Mouse (Mus musculus) layer of hippocampus, adult 9-11 months (tissue): Measurements from ENCODE around the gene Rpl10a.
A peak's percentile ranks its signal among the peaks of the same experiment; 100 is the strongest.
"Not testable (repeated sequence)": the region's sequence is repeated elsewhere in the genome, so short reads cannot be mapped to it uniquely, and the experiment has no call there.

ENCODE experiments used
- DNase-seq: peaks from one replicate; pipeline ENCODE4 v3.0.0; 2022

The Rpl10a gene

DNA sequence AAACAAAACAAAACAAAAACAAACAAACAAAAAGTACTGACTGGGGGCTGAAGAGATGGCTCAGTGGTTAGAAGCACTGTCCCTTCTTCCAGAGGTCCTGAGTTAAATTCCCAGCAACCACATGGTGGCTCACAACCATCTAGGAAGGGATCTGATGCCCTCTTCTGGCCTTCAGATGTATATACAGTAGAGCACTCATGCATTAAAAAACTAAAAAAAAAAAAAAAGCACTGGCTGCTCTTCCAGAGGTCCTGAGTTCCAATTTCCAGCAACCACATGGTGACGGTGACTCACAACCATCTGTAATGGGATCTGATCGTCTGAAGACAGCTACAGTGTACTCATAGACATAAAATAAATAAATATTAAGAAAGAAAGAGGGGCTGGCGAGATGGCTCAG lies 17.4 kb upstream of the Rpl10a start:
- DNase-seq: no peak

DNA sequence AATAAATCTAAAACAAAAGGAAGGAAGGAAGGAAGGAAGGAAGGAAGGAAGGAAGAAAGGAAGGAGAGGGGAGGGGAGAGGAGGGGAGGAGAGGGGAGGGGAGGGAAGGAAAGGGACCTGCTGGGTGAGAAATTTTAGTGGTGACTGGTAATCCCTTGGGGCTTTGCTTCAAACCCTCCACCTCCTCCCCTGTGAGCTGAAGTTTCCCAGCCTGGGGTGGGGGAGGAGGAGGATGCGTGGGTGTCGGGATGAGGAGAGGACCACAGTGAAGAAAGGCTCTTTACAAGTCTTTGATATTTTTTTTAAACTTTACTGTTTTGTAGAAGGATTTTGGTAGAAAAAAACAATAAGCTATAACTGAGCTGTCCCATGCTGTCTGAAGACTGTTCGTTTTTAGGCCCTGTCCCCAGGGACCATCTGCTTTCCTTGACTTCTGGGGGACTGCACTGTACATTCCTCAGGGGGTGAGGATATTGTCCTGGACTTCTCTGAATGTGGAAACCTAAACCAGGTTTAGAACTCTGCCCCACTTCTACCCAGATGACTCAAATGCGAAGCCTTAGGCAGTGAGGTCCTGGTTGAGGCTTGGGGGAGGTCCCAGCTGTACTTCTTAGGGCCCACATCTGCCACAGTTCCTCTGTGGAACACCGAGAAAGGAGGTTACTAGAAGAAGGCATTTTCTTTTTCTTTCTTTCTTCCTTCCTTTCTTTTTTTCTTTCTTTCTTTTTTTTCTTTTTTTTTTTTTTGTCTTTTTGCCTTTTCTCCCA lies 16.7 kb upstream of the Rpl10a start:
- DNase-seq: no peak

DNA sequence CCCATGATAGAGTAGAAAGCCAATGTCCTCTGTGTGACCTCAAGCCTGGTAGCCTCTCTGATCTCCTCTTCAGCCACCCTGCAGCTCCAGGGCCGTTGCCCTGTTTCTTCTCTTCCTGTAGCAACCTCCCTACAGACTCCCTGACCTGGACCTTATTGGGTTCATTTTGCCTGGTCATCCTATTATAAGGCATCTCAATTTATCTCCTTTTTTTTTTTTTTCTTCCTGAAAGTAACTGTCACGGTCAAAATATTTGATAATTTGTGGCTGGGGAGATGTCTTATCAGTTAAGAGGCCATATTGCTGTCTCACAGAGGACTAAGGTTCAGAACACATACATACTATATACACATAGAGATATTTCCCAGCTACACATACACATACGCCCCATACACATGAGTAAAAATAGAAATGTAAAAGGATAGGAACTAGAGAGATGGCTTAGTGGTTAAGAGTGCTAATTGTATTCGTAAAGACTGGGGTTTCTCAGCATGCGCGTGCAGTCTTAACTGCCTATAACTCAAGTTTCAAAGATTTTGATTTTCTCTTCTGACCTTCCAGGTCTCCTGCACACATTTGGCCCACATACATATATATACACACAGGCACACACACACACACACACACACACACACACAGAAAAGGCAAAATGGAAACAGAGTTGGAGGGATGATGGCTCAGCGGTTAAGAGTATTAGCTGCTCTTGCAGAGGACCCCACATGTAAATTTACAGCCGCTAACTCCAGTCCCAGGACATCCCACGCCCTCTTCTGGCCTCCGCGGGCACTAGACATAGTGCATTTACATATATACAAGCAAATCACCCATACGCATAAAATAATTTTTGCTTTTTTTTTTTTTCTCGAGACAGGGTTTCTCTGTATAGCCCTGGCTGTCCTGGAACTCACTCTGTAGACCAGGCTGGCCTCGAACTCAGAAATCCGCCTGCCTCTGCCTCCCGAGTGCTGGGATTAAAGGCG lies 15.7 kb upstream of the Rpl10a start:
- no peak for DNase-seq

DNA sequence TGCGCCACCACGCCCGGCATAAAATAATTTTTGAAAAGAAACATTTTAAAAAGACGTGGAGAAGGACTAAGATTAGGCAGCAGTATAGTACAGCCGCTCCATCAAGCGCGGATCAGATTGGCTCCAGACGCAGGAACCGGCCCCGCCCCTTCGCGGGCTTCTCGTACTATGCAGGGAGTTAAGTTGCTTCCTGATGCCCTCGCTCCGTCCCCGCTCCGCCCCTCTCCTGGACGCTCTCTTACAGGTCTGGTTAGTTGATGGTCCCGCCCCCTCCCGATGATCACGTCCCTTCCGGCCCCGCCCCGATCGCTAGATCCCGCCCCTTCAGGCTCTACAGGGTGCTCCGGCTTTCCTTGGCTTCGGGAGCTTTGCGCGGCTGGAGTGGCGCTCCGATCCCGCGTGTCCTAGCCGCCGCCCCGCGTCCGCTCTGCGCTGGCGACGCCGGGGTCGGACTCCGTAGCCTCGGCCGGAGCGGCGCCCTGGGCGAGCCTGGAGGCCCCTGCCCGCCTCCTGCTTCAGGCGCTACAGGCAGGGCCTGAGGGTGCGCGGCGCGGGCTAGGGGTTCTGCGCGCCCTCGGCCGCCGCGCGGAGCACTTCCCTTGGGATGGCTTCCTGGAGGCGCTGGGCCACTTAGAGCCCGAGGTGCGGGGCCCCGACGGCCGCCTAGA lies 14.9 kb upstream of the Rpl10a start, which contains the start of gene Fance:
Gene Fance, plus strand, starts transcription at position 308 of the 668 bp plus-strand sequence.
- peak; percentile 98 for DNase-seq

DNA sequence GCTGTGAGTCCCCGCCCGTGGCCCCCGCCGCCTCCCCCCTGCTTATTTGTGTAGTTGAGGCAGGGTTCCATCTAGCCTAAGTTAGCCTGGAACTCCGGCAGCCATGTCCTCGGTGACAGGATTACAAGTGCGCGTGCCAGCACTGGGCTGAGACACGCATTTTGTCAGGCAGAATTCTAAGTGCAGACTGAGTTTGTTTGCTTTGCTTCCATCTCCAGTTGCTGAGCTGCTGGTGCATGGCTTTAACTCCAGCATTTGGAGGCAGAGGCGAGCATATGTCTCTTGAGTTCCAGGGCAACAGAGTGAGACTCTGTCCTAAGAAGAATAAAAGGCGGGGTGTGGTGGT lies 14.4 kb upstream of the Rpl10a start:
- DNase-seq: no peak

DNA sequence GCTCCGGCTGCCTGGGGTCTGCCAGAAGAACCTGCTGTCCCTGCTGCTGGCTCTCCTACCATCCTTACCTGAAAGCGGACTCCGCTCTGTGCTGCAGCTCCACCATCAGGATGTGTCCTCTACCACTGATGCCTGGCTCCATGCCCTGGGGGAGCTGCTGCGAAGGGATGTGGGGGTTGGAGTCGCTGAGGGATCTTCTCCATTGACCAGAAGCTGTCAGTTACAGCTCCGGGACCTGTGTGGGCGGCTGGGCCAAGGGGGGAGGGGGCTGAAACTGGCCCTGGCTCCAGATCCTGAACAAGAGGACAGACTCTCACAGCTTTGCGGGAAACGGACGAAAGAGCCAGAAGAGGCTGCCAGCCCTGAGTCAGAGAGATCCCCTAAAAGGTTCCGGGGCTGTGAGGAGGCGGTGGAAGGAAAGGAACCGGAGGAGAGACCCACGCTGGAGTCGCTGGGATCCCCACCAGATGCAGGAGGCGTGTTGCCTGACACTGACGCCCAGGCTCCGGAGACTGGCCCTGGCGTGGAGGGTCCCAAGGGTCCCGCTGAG lies 12.6 kb upstream of the Rpl10a start:
- no peak for DNase-seq

DNA sequence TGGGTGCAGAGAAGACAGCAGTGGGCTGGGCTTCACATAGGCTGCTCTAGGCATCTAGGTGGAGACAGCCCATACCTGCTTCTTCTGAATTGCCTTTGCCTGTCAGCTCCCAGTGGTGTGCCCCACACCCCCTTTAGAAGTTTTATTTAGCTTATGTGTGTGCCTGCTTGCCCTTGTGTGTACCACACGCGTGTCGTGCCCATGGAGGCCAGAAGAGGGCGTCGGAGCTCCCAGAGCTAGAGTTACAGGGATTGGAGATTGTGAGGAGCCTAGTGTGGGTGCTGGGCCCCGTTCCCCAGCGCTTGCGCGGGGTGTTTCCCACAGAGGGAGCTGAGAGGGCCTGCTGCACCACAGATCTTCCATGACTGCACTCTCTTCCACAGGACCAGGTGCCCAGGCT lies 11.8 kb upstream of the Rpl10a start:
- no peak for DNase-seq

DNA sequence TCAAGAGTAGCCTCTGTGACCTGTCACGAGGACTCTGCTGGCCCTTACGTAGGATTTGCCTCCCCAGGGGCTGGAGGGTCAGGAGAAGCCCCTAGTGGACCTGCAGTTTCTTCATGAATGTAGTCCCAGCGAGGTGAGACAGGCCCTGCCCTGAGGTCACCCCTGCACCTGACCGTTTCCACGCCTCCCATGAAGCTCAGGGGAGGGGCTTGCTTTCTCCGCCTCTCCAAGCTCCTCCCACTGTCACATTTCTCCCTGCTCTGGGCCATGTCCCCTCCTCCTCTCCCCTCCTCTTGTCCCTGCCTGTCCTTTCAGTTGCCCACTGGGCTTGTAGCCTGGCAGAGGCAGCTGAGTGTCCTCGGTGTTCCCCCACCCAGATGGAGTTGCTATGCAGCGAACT lies 11.2 kb upstream of the Rpl10a start:
- no peak for DNase-seq

DNA sequence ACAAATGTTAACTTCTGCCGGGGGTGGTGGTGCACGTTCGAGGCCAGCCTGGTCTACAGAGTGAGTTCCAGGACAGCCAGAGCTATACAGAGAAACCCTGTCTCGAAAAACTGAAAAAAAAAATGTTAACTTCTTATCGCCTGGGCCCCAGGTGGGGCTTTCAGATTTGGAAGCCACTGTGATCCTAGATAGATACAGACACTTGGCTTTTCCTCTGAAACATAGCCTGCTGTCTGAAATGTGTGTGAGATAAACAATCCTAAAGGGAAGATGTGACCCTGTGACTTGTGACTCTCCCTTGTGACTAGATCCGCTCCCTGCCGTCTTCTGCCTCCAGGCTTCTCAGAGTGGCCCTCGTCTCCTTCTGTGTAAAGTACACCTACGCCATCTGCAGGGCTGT lies 10.5 kb upstream of the Rpl10a start:
- DNase-seq: no peak

DNA sequence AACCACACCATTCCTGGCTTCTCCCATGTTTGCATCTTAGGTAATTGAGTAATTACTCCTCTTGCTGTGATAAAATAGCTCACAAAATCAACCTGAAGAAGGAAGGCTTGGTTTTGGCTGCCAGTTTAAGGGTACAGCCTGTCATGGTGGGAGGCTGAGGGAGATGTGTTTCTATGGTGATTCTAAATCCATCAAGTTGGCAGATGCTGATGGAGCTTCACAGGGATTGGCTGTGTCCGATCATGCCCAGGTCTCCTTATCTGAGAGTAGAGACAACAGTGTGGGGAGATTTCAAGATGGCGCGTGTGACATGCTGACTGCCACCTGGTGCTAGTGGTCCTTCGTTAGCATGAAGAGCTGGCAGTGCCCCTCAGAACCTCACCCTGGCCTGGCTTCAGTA lies 6.6 kb upstream of the Rpl10a start:
- peak; percentile 55 for DNase-seq

DNA sequence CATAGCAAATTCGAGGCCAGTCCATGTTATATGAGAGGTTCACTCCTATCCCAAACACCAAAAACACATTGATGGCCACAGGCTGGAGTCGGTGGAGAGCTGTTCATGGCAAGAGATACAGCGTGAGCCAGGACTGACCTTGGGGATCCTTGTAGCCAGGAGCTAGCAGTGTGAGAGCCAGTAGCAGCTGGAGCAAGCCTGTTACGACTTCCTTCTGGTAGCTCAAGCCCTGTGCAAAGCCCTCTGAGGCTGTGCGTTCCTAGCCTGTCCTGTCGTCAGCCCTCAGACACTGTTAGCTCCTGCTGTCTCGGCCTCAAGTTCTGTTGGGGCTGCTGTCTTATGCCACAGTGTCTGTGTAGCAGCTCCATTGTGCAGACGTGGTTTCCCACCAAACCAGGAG lies 4.5 kb upstream of the Rpl10a start:
- no peak for DNase-seq

DNA sequence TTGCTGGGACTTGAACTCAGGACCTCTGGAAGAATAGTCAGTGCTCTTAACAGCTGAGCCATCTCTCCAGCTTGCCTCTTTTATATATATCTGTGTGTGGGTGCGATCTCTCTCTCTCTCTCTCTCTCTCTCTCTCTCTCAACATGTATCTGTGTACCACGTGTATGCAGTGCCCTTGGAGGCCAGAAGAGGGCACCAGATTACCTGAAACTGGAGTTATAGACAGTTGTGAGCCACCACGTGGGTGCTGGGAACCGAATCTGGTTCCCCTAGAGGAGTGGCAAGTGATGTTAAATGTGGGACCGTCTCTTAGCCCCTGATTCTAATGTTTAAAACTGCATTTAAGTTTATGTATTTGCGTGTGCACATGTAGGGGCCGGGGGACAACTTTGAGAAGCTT lies 3.9 kb upstream of the Rpl10a start:
- DNase-seq: not testable (repeated sequence)

DNA sequence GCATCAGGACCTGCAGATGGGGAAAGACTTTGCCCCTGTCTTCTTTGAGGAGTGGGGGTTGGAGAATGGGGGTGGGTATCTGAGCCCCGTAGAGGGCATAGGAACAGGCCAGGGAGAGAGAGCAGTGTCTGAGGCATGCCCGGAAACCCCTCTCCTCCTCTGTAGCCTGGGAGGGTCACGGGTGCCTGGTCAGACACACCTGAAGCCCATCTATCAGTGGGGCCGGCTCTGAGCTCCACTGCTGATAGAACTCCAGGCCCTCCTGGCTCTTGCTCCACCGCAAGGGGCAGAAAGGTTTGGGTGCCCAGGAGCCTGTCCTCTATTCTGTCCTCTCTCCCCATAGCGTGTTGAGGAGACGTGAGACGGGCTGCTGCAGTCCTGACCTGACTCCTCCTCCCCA lies 2.5 kb upstream of the Rpl10a start:
- DNase-seq: no peak

DNA sequence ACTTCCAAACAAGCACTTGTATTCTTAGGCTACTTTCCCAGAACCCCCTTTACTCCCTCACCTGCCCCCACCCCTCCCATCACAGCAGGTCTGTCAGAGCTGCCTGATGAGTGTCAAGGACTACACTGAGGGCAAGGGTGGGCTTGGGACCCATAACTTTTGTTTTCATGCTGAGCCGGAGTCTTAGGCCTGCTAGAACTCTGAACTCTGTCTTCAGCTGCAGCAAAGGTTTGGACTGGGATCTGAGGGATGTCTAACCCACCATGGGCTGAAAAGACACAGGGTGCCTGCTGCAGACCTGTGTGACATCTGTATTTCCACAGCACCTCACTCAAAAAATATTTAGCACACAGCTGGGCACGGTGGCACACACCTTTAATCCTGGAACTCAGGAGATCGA lies 1.3 kb upstream of the Rpl10a start:
- DNase-seq: no peak

DNA sequence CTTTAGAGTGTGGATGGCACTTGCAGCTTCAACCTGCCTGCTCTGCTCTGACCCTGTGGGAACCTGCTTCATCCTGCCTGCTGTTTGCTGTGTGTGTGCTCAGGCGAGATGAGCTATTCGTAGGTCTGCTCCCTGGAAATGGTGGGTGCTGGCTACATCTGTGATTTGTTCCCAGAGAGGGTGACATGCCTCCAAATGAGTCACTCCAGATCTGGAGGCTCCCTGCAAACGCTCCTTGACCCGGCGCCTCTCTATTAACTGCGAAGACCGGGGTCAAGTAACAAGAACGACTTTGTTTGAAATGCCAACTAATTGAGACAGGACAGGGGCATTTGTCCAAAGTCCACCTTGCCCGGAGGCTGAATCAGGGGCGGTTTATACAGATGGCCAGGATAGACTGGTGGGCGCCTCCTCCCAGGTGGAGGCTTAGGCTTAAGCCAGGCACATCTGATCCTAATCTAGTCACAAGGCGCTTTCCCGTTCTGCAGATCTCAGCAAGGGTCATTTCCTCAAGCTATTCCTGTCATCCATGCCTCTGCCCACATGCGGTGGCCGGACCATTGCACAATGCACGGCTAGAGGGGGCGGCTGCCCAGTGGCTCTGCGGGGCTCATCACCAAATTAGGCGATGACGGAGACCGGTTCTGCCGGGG lies 472 bp upstream of the Rpl10a start:
- peak; percentile 70 for DNase-seq

DNA sequence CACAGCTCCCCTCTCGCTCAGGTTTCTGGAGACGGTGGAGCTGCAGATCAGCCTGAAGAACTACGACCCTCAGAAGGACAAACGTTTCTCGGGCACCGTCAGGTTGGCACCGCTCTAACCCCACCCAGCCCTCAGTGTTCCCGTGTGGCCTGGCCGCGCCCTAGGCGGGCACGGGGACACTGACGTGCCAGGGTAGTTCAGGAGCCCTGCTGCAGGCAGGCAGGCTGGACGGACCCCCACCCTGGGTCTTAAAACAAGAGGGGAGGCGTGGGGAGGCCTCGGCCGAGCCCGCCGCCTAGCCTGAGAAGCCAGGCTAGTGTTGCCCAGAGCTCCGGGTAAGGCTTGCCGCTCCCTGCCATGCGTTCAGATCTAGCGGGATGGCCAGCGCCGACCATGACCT lies 675 bp downstream of the Rpl10a start:
- no peak for DNase-seq

DNA sequence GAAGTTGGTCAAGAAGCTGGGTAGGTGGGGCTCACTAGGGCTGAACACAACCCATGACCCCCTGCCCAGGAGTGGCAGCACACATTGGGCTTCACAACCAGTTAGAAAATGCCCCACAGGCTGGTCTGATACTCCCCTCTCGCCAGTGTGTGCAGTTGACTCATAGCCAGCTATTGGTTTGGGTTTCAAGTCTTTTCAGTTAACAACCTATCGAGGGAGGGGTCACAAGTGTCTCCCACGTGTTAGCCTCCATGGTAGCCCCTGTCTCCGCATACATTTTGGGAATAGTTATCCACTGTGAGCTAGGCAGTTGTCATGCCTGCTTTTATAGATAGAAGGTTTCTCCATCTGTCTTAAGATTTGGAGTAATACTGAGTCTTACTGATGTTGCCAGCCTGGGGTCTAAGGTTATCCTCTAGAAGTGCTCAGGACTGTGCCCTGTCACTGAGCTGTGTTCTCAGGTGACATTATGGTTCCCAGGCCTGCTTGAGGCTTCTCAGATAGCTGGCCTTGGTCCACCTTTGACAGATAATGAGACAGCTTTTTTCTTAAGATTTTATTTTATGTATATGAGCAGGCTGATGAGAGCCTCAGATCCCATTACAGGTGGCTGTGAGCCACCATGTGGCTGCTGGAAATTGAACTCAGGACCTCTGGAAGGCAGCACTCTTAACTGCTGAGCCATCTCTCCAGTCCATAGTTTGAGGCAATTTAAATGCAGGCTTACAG lies 1.4 kb downstream of the Rpl10a start:
- DNase-seq: no peak

DNA sequence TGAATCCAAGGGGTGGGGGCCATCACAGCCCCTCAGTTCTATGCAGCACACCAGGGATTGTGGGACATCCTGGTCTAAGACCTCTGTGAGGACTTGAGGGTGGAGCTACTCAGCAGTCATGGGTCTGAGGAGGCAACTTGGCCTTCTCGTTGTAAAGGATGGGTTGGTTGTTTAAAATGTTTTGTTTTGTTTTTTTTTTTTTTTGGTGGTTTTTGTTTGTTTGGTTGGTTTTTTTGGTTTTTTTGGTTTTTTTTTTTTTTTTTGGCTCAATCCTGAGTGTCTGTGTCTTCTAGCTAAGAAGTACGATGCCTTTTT lies 1.9 kb downstream of the Rpl10a start:
- no peak for DNase-seq

DNA sequence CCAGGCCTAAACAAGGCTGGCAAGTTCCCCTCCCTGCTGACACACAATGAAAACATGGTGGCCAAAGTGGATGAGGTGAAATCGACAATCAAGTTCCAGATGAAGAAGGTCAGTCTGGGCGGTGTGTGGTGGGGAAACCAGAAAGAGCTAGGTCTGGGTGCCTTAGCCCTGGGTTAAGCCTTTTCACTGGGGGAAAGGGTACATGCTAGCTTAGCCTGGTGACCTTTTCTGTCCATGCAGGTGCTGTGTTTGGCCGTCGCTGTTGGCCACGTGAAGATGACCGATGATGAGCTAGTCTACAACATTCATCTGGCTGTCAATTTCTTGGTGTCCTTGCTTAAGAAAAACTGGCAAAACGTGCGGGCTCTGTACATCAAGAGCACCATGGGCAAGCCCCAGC lies 2.3 kb downstream of the Rpl10a start:
- not testable (repeated sequence) for DNase-seq

DNA sequence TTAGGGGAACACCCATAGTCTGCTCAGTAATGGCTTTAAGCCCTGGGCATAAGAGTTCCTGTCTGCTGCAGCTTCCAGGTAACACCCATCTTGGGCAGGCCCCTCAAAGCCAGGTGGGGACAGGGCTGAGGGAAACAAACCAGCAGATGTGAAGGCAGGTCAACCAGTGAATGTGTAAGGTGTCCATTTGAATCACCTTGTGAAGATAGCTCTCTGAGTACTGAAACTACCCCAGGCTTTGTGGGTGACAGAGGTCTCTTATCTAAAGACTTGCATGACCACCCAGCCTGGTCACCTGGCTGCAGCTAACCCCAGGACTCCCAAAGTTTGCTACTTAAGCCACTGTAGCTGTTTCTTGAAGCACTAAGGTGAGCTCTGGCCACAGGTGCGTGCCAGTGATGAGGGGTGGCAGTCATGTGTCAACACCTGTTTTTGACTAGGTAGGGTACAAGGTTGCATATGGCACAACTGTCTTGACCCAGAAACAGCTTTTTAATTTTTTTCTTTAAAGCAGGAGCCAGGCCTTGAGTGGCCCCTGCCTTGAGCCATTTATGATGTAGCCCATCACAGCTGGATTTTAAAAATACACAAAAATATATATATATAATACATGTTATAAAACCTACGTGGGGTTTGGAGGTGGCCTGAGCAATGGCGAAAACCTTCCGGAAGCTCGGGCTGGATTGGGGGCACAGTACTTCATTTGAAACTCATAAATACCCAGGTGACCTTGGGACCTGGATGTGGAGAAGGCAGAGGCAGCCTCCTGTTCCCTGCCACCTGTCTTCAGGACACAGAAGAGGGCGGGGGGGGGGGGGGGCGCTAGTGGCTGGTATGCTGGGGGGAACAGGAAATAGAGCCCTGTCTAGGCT lies 3.2 kb downstream of the Rpl10a start:
- DNase-seq: no peak
